Mouse (Mus musculus) megakaryocyte-erythroid progenitor cell, adult 5-6 weeks (primary cell): ENCODE measurements at regions not wholly inside any gene's neighbourhood (a gene's known extent, or its start where the extent isn't known, plus 50 kb on each side); places are given as distances from the start of the nearest gene placed in this dataset.

Experiments
- ATAC-seq: replicated peaks from 2 replicates; pipeline ENCODE4 v1.8.0; 2016; ENCODE audit warnings: mild to moderate bottlenecking, inconsistent platforms; ENCODE audit not compliant: severe bottlenecking, poor library complexity, low FRiP score, low TSS enrichment

- no peak for ATAC-seq
These were observed 101.4 kb upstream of the Cd180 start for GRCm38 (mm10) chr13:102591803-102592537.

DNA sequence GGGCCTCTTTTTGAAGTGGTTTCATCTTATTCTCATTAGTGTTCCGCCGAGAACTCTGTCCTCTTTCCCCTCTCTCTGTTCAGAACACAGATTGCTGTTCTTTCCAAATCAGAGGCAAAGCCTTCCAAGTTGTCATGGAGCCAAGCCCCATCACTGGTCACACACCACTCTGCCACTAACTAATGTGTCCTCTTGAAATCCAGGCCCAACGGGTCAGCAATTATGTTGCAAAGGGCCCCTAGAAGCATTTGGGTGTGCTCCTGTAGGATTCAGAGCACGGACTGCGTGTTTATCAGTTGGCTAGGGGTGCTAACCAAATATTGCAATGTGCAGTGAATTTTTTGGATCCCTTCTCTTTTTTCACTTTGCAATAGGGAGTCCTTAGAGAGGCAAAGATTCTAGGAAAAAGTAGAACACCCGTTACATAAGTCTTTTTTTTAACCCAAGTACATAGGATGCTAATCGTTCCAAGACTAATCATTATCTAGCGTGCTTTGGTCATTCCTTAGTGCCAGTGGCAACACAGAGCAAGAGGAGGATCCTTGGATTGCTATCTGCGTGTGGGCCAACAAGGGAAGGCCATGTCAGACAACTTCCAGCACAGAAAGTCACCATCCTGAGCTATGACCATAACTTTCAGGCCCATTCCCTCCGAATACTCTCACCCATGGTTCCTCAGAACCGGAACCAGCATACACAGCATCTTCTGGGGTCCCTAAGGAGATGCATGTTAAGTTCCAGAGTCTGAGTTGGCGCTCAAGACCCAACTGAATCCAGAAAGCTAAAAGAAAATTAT, 99.8 kb upstream of the Cd180 start:
- ATAC-seq = no peak

GRCm38 (mm10) chr13:102594201-102594600, 99.2 kb upstream of the Cd180 start:
- no peak for ATAC-seq

DNA sequence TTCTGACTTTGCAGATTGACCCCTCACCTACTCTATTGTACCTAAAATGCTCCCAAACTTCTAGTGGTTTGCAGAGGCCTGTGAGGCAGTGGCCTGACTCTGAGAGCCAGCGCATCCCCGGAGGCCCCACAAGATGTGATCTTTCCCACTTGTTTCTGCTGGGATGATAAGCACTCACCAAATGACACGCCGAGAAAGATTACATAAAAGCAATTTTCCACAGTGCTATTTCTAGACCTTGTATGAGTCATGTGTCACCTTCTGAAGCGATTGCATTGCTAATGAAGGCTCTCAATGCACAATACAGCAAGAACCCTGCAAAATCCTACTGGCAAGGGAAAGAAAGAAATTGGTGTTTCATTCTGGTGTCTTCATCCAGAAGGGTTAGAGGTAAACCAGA, 97.8 kb upstream of the Cd180 start:
- ATAC-seq = no peak

GRCm38 (mm10) chr13:102596101-102596500, 97.3 kb upstream of the Cd180 start:
- no peak for ATAC-seq

DNA sequence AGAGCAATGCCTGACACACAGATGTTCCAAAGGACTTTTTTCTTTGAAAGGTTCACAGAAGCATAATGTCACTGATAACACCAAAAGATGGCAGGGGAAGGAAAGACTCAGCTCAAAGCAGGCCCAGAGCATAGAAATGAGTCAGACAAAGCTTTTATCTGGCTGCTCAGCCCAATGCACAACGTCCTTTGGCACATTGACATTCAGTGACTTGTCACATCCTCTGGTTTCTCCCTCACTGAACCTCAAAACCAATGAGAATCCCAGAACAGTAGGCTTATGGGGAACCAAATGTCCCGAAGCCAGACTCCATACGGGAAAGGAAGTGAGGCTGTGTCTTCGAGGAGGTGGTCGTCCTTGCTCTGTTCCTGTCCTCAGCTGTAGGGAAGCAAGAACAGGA, 95.2 kb upstream of the Cd180 start:
- no peak for ATAC-seq

DNA sequence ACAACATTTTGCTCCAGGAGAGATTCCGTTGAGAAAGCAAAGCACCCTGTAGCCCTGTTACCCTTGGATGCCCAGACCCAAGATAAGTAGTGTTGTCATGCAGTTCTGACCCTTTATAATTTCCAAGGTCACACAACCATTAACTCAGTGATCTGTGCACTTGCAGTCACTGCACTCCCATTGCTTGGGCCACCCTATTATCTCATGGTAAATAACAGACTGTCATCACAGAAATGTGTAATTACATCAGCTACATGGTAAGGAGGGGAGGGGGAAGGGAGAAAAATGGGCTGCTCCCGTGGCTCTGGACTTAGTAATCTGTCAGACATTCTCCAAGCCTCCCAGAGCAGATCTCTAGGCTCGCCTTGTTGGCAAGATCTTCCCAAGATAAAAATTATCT, 93.8 kb upstream of the Cd180 start:
- ATAC-seq = no peak

- ATAC-seq = no peak
These were observed 93.3 kb upstream of the Cd180 start for GRCm38 (mm10) chr13:102600026-102600425.

GRCm38 (mm10) chr13:102624461-102624860, 68.9 kb upstream of the Cd180 start:
- ATAC-seq = no peak

- no peak for ATAC-seq
These were observed 68.1 kb upstream of the Cd180 start for GRCm38 (mm10) chr13:102625171-102625835.

- ATAC-seq = no peak
These were observed 67.5 kb upstream of the Cd180 start for GRCm38 (mm10) chr13:102625836-102626340.

DNA sequence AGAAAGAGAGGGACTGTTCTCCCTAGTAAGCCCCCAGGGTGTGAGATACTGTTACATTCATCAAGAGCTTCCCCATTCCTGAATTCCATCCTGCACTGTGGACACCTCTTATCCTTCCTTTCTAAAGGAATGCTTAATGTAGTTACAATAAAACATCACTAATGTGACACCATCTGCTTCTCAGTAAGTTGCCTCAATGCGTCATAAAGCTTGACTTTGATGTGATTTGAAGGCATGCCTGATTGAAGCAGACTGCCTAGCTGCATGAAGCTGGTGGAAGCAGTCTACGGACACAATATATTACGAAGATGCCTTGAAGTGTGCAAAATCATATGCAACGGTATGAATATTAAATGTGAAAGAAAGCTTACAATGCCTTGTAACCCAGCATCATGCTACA, 65.6 kb upstream of the Cd180 start:
- no peak for ATAC-seq

DNA sequence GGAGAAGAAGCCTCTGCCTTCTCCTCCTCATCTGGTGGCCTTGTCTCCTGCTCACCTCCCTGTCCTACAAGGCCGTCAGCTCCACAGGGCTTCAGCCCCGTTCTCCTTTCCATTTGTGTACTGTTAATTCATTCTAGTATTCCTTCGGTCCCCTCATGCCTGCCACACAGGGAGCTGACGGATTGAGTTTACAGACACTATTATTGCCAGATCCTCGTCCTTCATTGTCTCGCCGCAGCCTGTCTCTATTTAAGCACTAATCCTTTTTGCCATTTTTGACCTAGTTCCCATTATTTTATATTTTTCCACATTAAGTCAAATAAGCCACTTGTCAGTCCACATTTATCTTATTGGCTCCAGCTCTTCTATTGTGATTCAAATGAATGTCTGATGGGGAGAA, 64.2 kb upstream of the Cd180 start:
- no peak for ATAC-seq

DNA sequence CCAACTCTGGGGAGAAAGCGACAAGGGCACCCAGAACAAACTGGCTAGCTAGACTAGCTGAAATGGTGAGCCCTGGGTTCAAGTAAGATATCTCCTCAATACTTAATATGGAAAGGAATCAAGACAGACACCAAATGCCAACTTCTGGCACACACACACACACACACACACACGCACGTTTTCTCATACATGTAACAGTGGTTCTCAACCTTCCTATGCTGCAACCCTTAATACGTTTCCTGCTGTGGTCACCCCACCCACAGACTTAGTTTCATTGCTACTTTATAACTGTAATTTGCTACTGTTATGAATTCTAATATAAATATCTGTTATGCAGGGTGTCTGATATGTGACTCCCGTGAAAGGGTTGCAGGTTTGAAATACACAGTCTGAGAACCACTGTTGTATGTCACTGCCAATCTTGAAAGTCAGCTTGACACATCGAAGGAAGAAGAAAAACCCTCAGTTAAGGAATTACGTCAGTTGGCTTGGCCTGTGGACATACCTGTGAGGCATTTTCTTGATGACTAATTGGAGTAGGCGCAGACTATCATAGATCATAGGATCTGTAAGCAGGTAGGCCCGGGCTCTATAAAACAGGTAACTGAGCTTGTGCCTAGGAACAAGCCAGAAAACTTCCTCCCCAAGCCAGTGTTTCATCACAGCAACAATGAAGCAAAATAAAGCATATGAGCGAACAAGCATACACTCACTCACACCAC, 59.0 kb upstream of the Cd180 start:
- no peak for ATAC-seq

GRCm38 (mm10) chr13:102636032-102636431, 57.3 kb upstream of the Cd180 start:
- no peak for ATAC-seq

DNA sequence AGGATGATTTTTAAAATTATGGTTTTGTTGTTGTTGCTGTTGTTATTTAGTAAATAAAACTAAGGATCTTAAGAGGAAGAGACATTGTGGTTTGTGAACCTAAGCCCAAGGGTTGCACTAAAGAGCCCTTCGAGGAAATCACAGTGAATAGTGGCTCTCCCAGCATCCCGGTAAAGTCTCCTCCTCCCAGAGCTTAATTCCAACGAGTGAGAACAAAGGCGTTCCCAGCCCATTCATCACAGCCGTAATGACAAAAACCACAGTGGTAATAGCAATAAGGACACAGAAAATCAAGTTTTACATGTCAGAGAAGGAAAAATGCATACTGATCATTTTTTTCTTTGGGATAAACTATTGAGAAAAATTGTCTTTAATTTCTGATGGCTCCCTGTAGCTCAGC, 56.3 kb upstream of the Cd180 start:
- no peak for ATAC-seq

DNA sequence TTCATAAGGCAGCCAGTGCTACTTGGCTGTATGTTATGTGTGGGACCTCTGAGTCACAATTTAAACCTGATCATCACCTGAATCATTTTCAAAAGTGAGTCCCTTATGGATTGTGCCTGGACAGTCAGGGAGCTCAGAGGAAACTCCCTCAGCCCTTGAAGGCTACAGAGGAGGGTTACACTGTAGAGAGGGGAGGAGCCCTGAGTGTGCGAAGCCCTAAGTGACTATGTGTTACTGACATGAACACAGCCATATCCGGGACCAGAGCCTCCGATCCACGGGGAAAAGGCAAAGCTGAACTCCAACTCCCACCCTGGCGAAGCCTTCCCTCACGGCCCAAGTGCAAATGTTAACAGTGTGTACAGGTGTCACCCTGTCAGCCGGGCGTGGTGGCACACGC, 53.7 kb upstream of the Cd180 start:
- no peak for ATAC-seq

DNA sequence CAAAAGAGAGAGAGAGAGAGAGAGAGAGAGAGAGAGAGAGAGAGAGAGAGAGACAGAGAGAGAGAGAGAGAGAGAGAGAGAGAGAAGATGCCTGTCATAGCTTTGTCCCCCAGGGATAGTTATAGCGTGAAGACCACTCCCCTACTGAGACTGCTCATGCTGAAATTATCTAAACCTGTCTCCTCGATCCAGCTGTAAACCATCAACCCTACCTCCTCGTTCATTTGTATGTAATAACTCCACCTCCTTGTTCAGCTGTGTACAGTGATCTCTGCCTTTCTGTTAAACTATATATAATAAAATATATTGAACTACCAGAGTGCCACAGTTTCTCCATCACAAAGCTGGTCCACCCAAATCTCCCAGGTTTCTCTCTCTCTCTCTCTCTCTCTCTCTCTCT, 53.2 kb upstream of the Cd180 start:
- no peak for ATAC-seq
